Mouse (Mus musculus): Measurements from ENCODE around the gene Papss2.

Papss2 gene

DNA sequence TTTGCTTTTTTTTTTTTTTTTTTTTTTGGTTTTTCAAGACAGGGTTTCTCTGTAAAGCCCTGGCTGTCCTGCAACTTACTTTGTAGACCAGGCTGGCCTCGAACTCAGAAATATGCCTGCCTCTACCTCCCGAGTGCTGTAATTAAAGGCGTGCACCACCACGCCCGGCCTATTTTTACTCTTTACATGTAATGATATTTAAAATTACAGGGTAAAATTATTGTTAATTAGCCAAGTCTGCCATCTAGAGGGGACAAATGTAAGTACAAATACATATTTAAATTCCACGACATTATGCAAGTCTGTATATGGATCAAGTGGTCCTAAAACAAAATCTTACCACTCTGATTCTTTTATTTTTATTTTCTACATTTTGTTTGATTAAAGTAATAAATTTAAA is 94.1 kb downstream of the Papss2 start:
- in situ Hi-C loops (cut with MboI; ENCODE audit: unreplicated experiment in 2 of 2): loop anchor here (5.0 to 25.0 kb wide), 12 partner anchors 95 to 1852 kb away; partner anchors contain the start of genes Asah2 (in 1 of the 2), Cstf2t (in 1 of the 2) and Papss2 (in 1 of the 2)

DNA sequence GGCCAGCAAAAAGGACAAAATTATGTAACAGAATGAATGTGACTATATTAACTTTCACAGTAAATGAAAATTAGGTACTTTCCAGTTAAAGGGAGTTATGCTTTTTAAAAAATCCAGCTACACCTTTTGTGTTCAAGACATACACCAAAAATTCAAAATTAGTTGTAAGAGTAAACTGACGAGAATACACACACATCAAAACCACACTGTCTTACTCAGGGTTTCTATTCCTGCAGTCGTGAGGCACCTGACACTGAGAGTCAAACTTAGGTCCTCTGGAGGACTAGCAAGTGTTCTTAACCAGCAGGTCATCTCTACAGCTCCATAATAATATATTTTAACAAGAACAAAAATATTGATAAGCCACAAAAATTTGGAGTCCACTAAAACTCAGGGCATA is 101.1 kb downstream of the Papss2 start:
- in situ Hi-C loops (cut with MboI; ENCODE audit: unreplicated experiment in 2 of 2): loop anchor here (10.0 to 25.0 kb wide), 7 partner anchors 102 to 1859 kb away; partner anchors contain the start of genes Asah2 (in 1 of the 2), Cstf2t (in 1 of the 2) and Papss2 (in 1 of the 2)

DNA sequence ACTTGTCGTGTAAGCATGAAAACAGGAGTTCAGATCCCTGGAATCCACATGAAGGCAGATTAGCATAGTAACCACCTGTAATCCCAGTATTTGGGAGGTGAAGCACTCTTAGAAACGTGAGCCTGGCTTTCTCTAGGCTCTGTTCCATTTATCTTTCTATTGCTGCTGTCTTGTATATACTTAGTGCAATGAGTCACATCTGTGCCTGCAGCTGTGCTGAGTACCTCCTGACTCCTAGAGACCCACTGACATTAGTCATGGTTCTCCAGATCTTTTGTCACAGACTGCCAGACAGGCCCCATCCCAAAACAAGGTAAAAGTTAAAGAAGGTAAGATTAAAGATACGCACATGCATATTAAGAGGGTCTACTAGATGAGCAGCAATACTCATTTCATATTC is 106.6 kb downstream of the Papss2 start:
- in situ Hi-C loops (cut with MboI; ENCODE audit: unreplicated experiment in 2 of 2): loop anchor here (25.0 kb wide), 3 partner anchors 1310 to 1810 kb away; partner anchors contain the start of gene Lipk (in 1 of the 2)

DNA sequence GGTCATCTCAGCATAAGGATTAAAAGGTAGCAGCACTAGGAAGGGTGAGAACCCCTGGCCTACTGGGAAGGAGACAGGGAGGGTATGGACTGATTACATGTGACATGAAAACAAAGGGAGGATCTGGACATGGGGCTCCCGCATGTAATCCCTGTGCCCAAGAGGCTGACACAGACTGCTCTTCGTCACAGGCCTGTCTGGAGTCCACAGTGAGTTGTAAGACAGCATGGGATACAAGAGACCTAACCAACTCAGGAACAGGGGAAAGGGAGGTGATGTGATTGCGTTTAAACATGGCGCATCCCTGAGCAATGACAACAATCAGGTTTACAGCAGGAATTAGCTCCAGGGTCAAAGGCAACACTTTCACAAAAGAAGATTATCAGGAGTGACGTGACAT is 113.4 kb downstream of the Papss2 start:
- in situ Hi-C loops (cut with MboI; ENCODE audit: unreplicated experiment in 2 of 2): loop anchor here (25.0 kb wide), 3 partner anchors 1303 to 1803 kb away; partner anchors contain the start of gene Lipk (in 1 of the 2)

DNA sequence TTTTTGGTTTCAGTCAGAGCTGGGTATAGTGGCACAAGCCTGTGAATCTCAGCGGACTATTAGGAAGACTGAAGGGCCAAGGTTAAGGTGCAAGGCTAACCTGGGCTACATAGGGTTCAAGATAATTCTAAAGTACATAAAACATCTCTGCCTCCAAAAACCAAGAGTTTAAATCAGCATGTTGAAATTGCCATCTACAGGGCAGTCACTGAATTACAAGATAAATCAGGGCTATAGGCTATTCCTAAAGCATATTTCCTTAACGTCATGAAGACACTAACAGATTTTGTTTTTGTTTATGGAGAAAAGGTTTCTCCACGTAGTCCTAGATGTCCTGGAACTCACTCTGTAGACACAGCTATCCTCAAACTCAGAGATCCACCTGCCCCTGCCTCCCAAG is 114.7 kb downstream of the Papss2 start:
- in situ Hi-C loops (cut with MboI; ENCODE audit: unreplicated experiment in 2 of 2): loop anchor here (10.0 to 25.0 kb wide), 4 partner anchors 1302 to 1802 kb away; partner anchors contain the start of gene Lipk (in 1 of the 2)

DNA sequence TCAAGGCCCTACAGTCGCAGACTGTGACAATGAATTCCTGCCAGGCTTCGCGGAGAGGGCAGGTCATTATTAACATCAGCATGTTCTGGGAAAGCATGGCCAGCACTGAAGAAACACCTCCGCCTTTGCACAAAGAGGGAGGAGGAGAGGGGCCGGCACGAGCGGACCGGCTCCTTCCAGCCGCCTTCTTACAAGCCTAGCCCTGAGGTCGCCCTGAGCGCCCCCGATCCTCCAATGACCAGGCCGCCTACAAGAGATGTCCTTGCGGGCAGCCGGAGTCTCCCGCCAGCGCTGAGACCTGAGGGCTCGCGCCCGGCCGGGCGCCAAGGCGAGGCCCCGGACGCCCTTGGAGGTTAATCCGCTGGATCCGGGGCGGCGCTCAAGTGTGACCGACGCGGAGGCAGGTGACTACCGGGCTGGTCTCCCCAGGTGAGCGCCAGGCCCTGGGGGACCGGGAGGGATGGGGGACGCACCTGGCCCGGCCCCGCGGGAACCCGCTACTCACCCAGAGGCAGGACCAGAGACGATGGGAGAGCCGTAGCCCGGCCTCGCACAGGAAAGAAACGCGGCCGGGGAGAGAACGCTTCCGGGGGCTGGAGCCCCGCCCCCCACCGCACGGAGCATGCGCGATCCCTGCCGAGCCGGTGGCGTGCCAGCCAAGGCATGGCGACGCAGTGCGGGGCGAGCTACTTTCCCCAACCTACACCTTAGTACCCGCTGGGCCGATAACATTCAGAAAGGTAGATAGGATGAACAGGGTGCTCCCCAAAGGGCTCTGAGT is 116.4 kb downstream of the Papss2 start:
- in situ Hi-C loops (cut with MboI; ENCODE audit: unreplicated experiment in 2 of 2): loop anchor here (10.0 to 25.0 kb wide), 4 partner anchors 1300 to 1800 kb away; partner anchors contain the start of gene Lipk (in 1 of the 2)

DNA sequence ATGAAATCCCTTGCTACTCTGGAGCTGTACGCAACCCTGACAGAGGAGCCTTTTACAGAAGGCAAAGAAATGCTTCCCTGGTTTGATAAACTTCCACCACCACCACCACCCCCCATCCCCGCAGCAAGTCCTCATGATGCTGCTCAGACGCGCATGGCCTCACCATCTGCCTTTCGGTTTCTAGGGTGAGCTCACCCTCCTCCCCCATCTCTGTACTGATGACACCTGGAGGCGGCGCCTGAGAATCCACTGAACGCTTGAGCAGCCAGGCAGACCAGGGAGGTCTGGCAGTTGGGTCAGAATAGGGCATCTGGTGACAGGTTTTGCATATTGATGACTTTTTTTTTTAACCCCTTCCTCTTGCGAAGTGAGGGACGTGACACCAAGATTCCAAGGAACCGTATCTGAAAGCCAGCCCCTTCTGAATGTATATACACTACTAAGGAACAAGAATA is 117.0 kb downstream of the Papss2 start:
- in situ Hi-C loops (cut with MboI; ENCODE audit: unreplicated experiment in 2 of 2): loop anchor here (10.0 to 25.0 kb wide), 4 partner anchors 1300 to 1800 kb away; partner anchors contain the start of gene Lipk (in 1 of the 2)

DNA sequence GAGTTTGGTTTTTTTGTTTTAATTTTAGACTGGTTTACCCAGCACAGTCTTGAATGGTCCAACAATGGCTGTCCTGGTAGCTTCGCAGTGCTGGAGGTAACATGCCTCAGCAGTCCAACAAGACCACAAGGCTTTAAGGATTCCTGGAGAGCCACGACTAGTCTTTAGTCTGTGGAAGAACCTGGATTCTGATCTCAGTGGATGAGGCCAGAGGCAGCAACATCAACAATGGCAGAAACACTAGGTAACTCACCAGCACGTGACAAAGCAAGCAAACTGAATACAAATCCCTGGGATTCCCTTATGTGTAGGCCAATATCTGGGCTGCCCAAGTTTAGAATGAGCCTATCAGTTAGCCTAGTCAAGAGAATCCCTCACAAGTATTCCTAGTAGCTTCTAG is 117.9 kb downstream of the Papss2 start:
- in situ Hi-C loops (cut with MboI; ENCODE audit: unreplicated experiment in 2 of 2): loop anchor here (10.0 to 25.0 kb wide), 4 partner anchors 1299 to 1799 kb away; partner anchors contain the start of gene Lipk (in 1 of the 2)

DNA sequence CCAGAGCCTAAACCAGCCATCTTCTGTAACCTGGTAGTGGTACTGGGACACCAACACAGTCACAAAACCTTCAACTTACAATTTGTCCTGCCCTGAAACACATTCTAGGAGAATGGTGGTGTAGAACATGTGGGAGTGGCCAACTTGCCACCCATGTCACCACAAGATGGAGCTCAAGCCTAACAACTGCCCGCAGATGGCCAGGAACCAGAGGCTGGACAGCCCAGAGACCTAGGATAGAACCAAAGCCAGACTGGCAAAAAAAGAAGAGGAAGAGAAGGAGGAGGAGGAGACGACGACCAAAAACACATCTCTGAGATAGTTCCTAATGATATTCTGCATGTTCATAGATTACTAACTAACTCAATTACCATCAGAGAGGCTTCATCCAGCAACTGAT is 119.6 kb downstream of the Papss2 start:
- in situ Hi-C loops (cut with MboI; ENCODE audit: unreplicated experiment in 2 of 2): loop anchor here (5.0 to 25.0 kb wide), 7 partner anchors 42 to 1797 kb away; partner anchors contain the start of genes Lipk (in 1 of the 2) and Pten (in 1 of the 2)

DNA sequence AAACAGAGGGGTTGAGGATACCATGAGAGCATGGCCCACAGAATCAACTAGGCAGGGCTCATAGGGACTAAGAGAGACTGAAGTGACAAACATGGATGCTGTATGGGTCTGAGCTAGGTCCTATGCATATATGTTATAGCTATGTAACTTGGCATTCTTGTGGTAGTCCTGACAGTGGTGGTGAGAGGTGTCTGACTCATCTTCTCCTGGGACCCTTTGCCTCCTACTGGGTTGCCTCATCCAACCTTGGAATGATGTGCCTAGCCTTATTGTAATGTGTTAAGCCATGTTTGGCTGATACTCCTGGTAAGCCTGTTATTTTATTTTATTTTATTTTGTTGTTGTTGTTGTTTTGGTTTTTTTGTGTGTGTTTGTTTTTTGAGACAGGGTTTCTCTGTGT is 120.1 kb downstream of the Papss2 start:
- in situ Hi-C loops (cut with MboI; ENCODE audit: unreplicated experiment in 2 of 2): loop anchor here (5.0 to 25.0 kb wide), 7 partner anchors 42 to 1797 kb away; partner anchors contain the start of genes Lipk (in 1 of the 2) and Pten (in 1 of the 2)
